Mouse (Mus musculus) hematopoietic multipotent progenitor cell, adult 10-12 weeks (in vitro differentiated cells): ENCODE results near the gene Olfr668. TPM values are rescaled to one million over a fixed set of nuclear protein-coding genes. Genes with fewer than 3 reads are reported as not detected.

Experiments
- polyA plus RNA-seq: library from polyadenylated mRNA; stranded (reverse); fragments of >175 nt; gene quantifications from 2 replicates; pipeline ENCODE4 v1.2.3, GENCODE M21; 2012; ENCODE audit warnings: low replicate concordance

Gene Olfr668
- not detected in 2 replicates for polyA plus RNA-seq

GRCm38 (mm10) chr7:104927957-104928356 lies at the start of gene Olfr668:
Gene Olfr668 (minus strand): TSS chr7:104928057.

GRCm38 (mm10) chr7:104962520-104962919 lies 34.7 kb upstream of the Olfr668 start, which contains the start of gene Olfr670:
Gene Olfr670 (minus strand): TSS chr7:104962620.

GRCm38 (mm10) chr7:104933940-104934339 lies 6.1 kb upstream of the Olfr668 start, which contains the start of gene Olfr669:
Gene Olfr669 (plus strand): TSS chr7:104934240.

GRCm38 (mm10) chr7:104921382-104921781 lies 6.5 kb downstream of the Olfr668 start, which contains the start of gene Olfr667:
Gene Olfr667 (minus strand): TSS chr7:104921482.

GRCm38 (mm10) chr7:104895852-104896251 lies 32.0 kb downstream of the Olfr668 start, which contains the start of gene Olfr666:
Gene Olfr666 (minus strand): TSS chr7:104895952.

GRCm38 (mm10) chr7:104877731-104878130 lies 50.1 kb downstream of the Olfr668 start, which contains the start of gene Olfr665:
Gene Olfr665 (plus strand): TSS chr7:104878031.

Other genes with a start within 250 kb of the Olfr668 start
- not detected in 2 replicates for gene Olfr661, start 241.6 kb downstream of the Olfr668 start, polyA plus RNA-seq
- not detected in 2 replicates for gene Usp17le, start 150.6 kb downstream of the Olfr668 start, polyA plus RNA-seq
- not detected in 2 replicates for gene Usp17lb, start 85.5 kb downstream of the Olfr668 start, polyA plus RNA-seq
- gene Usp17la, start 71.0 kb downstream of the Olfr668 start, polyA plus RNA-seq: not detected in 2 replicates
- gene Olfr665, start 50.0 kb downstream of the Olfr668 start, polyA plus RNA-seq: not detected in 2 replicates
- not detected in 2 replicates for gene Olfr666, start 32.1 kb downstream of the Olfr668 start, polyA plus RNA-seq
- gene Olfr667, start 6.6 kb downstream of the Olfr668 start, polyA plus RNA-seq: not detected in 2 replicates
- not detected in 2 replicates for gene Olfr669, start 6.2 kb upstream of the Olfr668 start, polyA plus RNA-seq
- not detected in 2 replicates for gene Olfr670, start 34.6 kb upstream of the Olfr668 start, polyA plus RNA-seq
- gene Olfr671, start 51.1 kb upstream of the Olfr668 start, polyA plus RNA-seq: not detected in 2 replicates
- not detected in 2 replicates for gene Olfr672, start 74.0 kb upstream of the Olfr668 start, polyA plus RNA-seq
- gene Olfr675, start 100.4 kb upstream of the Olfr668 start, polyA plus RNA-seq: not detected in 2 replicates
- not detected in 2 replicates for gene Olfr676, start 104.6 kb upstream of the Olfr668 start, polyA plus RNA-seq
- 0.07 TPM in 1 of 2 replicates, not detected in the other for gene Olfr677, start 123.3 kb upstream of the Olfr668 start, polyA plus RNA-seq
- gene Olfr678, start 136.4 kb upstream of the Olfr668 start, polyA plus RNA-seq: not detected in 2 replicates
- gene Olfr679, start 153.1 kb upstream of the Olfr668 start, polyA plus RNA-seq: 0.02 TPM in 1 of 2 replicates, not detected in the other
- gene Olfr680-ps1, start 164.8 kb upstream of the Olfr668 start, polyA plus RNA-seq: not detected in 2 replicates
- gene Olfr681, start 188.8 kb upstream of the Olfr668 start, polyA plus RNA-seq: not detected in 2 replicates
- gene Olfr683, start 219.0 kb upstream of the Olfr668 start, polyA plus RNA-seq: not detected in 2 replicates
- not detected in 2 replicates for gene Olfr684, start 235.6 kb upstream of the Olfr668 start, polyA plus RNA-seq